ENCODE assay signal across 24 mouse cellular contexts in the genomic region with DNA sequence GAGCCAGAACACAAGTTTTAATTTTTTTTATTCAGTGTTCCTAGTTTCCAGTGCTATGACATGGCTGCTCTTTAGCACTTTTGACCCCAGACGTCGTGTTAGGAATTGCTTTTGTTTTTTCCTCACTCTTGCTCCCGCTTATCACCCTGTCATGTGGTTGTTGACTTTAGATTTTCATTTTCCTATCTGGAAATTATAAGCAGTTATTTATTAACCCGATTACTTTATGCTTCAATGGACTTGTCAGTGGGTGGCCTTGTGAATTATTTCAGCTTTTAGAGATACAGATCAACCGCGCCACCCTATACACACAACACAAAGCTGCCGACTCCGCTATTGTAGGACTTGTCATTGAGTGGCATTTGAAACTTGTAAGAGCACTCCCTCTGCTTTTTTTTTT.
A peak's percentile ranks its signal among the peaks of the same experiment; 100 is the strongest.
DNase-seq lines count a peak whose midpoint lies in the region; ATAC-seq and TF ChIP-seq lines count a peak whose summit lies in the region.
"Had no signal": no experiment of that assay in that cellular context is flagged by ENCODE, and none has a peak within 500 bp of the region (broad histone marks: within the 10 kb centered on the region; RNA-seq: fewer than 3 reads in every experiment).

No protein-coding gene starts in this region.

- H3K36me3 ChIP-seq in lung, embryonic 15.5 days, result no peaks in the 10 kb centered on the region
- no peaks in the 10 kb centered on the region for H3K36me3 ChIP-seq in intestine, postnatal 0 days (ENCODE audit: control insufficient read depth, insufficient read depth)
- no peaks in the 10 kb centered on the region for H3K36me3 ChIP-seq in stomach, embryonic 16.5 days (ENCODE audit: control insufficient read depth, insufficient read depth, low read length)
- H3K36me3 ChIP-seq: forebrain, embryonic 15.5 days; G1E; limb, embryonic 12.5 days; liver, embryonic 13.5 days; midbrain, embryonic 13.5 days had no signal

- H3K9me3 ChIP-seq in lung, embryonic 15.5 days, result no peaks in the 10 kb centered on the region
- no peaks in the 10 kb centered on the region for H3K9me3 ChIP-seq in intestine, postnatal 0 days (ENCODE audit: control insufficient read depth)
- no peaks in the 10 kb centered on the region for H3K9me3 ChIP-seq in stomach, embryonic 16.5 days (replicated peaks; ENCODE audit: control insufficient read depth, low read length)
- H3K9me3 ChIP-seq: forebrain, embryonic 15.5 days; G1E; liver, embryonic 13.5 days; midbrain, embryonic 13.5 days had no signal

- no peak overlapping the region for H3K4me3 ChIP-seq in lung, embryonic 15.5 days
- no peak overlapping the region for H3K4me3 ChIP-seq in intestine, postnatal 0 days (ENCODE audit: low read depth, low read length)
- H3K4me3 ChIP-seq in stomach, embryonic 16.5 days (replicated peaks; ENCODE audit: low read length), result no peak overlapping the region
- H3K4me3 ChIP-seq: forebrain, embryonic 15.5 days; limb, embryonic 12.5 days; liver, embryonic 13.5 days; megakaryocyte, embryonic 14.5 days; midbrain, embryonic 13.5 days had no signal

- H3K4me1 ChIP-seq in lung, embryonic 15.5 days, result peaks cover 35% of the 10 kb centered on the region
- peaks cover 4% of the 10 kb centered on the region; the same call in 1 of the 2 replicates for H3K4me1 ChIP-seq in intestine, postnatal 0 days (replicated peaks; ENCODE audit: control insufficient read depth, insufficient read depth, low read length)
- peaks cover 10% of the 10 kb centered on the region for H3K4me1 ChIP-seq in stomach, embryonic 16.5 days (ENCODE audit: control insufficient read depth, insufficient read depth, low read length)
- H3K4me1 ChIP-seq: megakaryocyte, embryonic 14.5 days had no signal

- H3K27me3 ChIP-seq in lung, embryonic 15.5 days, result no peaks in the 10 kb centered on the region
- no peaks in the 10 kb centered on the region for H3K27me3 ChIP-seq in intestine, postnatal 0 days (replicated peaks; ENCODE audit: control insufficient read depth, insufficient read depth, low read length)
- no peaks in the 10 kb centered on the region for H3K27me3 ChIP-seq in stomach, embryonic 16.5 days (ENCODE audit: control insufficient read depth, insufficient read depth, low read length)
- H3K27me3 ChIP-seq: CH12.LX; forebrain, embryonic 15.5 days; limb, embryonic 12.5 days; liver, embryonic 13.5 days; megakaryocyte, embryonic 14.5 days; midbrain, embryonic 13.5 days; Patski had no signal

- no peak overlapping the region for H3K9ac ChIP-seq in lung, embryonic 15.5 days
- H3K9ac ChIP-seq in intestine, postnatal 0 days (ENCODE audit: low read depth, low read length), result no peak overlapping the region
- H3K9ac ChIP-seq in stomach, embryonic 16.5 days (ENCODE audit: low read length), result no peak overlapping the region
- H3K9ac ChIP-seq: forebrain, embryonic 15.5 days; limb, embryonic 12.5 days; liver, embryonic 13.5 days; midbrain, embryonic 13.5 days had no signal

- 10% methylated on average over 8 of the region's 8 CpGs for WGBS in lung, embryonic 15.5 days
- WGBS in intestine, postnatal 0 days, result 26% methylated on average over 8 of the region's 8 CpGs
- WGBS in stomach, embryonic 16.5 days, result 19% methylated on average over 8 of the region's 8 CpGs

- peak overlapping the region; percentile 9; the same call in 1 of the 2 replicates for H3K4me2 ChIP-seq in lung, embryonic 15.5 days
- no peak overlapping the region for H3K4me2 ChIP-seq in intestine, postnatal 0 days (replicated peaks; ENCODE audit: low read depth)
- H3K4me2 ChIP-seq in stomach, embryonic 16.5 days (ENCODE audit: low read depth, low read length), result no peak overlapping the region
- H3K4me2 ChIP-seq: forebrain, embryonic 15.5 days; heart, embryonic 11.5 days; limb, embryonic 12.5 days; liver, embryonic 13.5 days; midbrain, embryonic 13.5 days had no signal

- peak overlapping the region; percentile 63 for H3K27ac ChIP-seq in lung, embryonic 15.5 days
- H3K27ac ChIP-seq in intestine, postnatal 0 days (ENCODE audit: low read depth, low read length), result no peak overlapping the region
- H3K27ac ChIP-seq in stomach, embryonic 16.5 days (ENCODE audit: low read length), result peak overlapping the region; percentile 10
- H3K27ac ChIP-seq: forebrain, embryonic 15.5 days; hindbrain, postnatal 0 days; limb, embryonic 12.5 days; liver, embryonic 13.5 days; midbrain, embryonic 13.5 days had no signal

- DNase-seq in kidney, adult 9 months, result peak; percentile 52
- no peak for DNase-seq in kidney, postnatal 14 days
- DNase-seq in lung, postnatal 14 days, result no peak
- no peak for DNase-seq in right cerebral cortex, postnatal 10 days (ENCODE audit: low spot score in 2 of 2)
- DNase-seq: adrenal gland, adult 2 months; B cell, adult 2 months; cerebellum, adult 18-20 months; cerebellum, postnatal 25 days; gastrocnemius, postnatal 10 days; liver, embryonic 13.5 days; lung, postnatal 10 days; right cerebral cortex, postnatal 4 days had no signal

- TF ChIP-seq CTCF in intestine, postnatal 0 days (IDR thresholded peaks at IDR 0.05; ENCODE audit: low read depth), result no peak

- ATAC-seq in lung, embryonic 15.5 days (ENCODE audit: borderline replicate concordance, extremely low read depth, low FRiP score, low TSS enrichment), result peak; percentile 74
- ATAC-seq in intestine, postnatal 0 days, result peak; percentile 85
- peak; percentile 92 for ATAC-seq in stomach, embryonic 16.5 days (ENCODE audit: insufficient read depth, low FRiP score)
- ATAC-seq: forebrain, embryonic 15.5 days; hindbrain, postnatal 0 days; midbrain, embryonic 13.5 days; Patski had no signal
